Mouse (Mus musculus): ENCODE measurements around the gene Abcd2. TPM values are rescaled to one million over a fixed set of nuclear protein-coding genes. Genes with fewer than 3 reads are reported as not detected.

Gene Abcd2
- total RNA-seq, 2 experiments from 2014 or later = 5.2 to 6.9 TPM

GRCm38 (mm10) chr15:91163454-91163853 lies 28.1 kb downstream of the Abcd2 start:
- no peak for DNase-seq

GRCm38 (mm10) chr15:91161153-91161552 lies 30.4 kb downstream of the Abcd2 start:
- no peak for DNase-seq

GRCm38 (mm10) chr15:91153311-91153710 lies 38.3 kb downstream of the Abcd2 start:
- no peak for DNase-seq

GRCm38 (mm10) chr15:91152592-91152991 lies 39.0 kb downstream of the Abcd2 start:
- peak in 1 of 2 experiments; percentile 18 for DNase-seq

GRCm38 (mm10) chr15:91124584-91124983 lies 67.0 kb downstream of the Abcd2 start:
- DNase-seq = no peak

- DNase-seq = no peak
Measured at GRCm38 (mm10) chr15:91112555-91113209, 78.9 kb downstream of the Abcd2 start.

GRCm38 (mm10) chr15:91108102-91108659 lies 83.4 kb downstream of the Abcd2 start:
- DNase-seq = no peak

- DNase-seq = no peak
Measured at GRCm38 (mm10) chr15:91104934-91105333, 86.7 kb downstream of the Abcd2 start.

GRCm38 (mm10) chr15:91104276-91104675 lies 87.3 kb downstream of the Abcd2 start:
- no peak for DNase-seq

- DNase-seq = no peak
Measured at GRCm38 (mm10) chr15:91103814-91104213, 87.8 kb downstream of the Abcd2 start.

GRCm38 (mm10) chr15:91103305-91103704 lies 88.3 kb downstream of the Abcd2 start:
- DNase-seq = no peak

GRCm38 (mm10) chr15:91096606-91097005 lies 95.0 kb downstream of the Abcd2 start:
- no peak for DNase-seq

Other genes starting within 250 kb of the Abcd2 start
- gene Kif21a, start 141.9 kb downstream of the Abcd2 start, total RNA-seq (2021) = 10 to 100 TPM; 18.4 to 18.5 TPM
- gene CN725425, start 7.7 kb upstream of the Abcd2 start, total RNA-seq (2021) = 1 to 10 TPM in 1 of 2 experiments, under 1 TPM in 1; 0.87 to 1.2 TPM

All from heart, adult 18-20 months (tissue).